10 mouse cellular contexts compared by ENCODE assay signal in genomic region chr12:101816810-101817209, GRCm38 (mm10). TPM values are rescaled to one million over a fixed set of nuclear protein-coding genes. Genes with fewer than 3 reads are reported as not detected.
A peak's percentile ranks its signal among the peaks of the same experiment; 100 is the strongest.
DNase-seq lines count a peak whose midpoint lies in the region; TF ChIP-seq lines count a peak whose summit lies in the region.
"Had no signal": no experiment of that assay in that cellular context is flagged by ENCODE, and none has a peak within 500 bp of the region (broad histone marks: within the 10 kb centered on the region; RNA-seq: fewer than 3 reads in every experiment).

No protein-coding gene starts in this region.

- peak; percentile 38 for TF ChIP-seq CTCF in heart, adult 2 months (IDR thresholded peaks at IDR 0.05)
- TF ChIP-seq CTCF in lung, adult 2 months (IDR thresholded peaks at IDR 0.05; ENCODE audit: insufficient read depth, low read length), result 0 out of 2 replicates have a peak, but pooled peaks have one; percentile 16

- no peak for TF ChIP-seq EP300 in heart, adult 2 months (IDR thresholded peaks at IDR 0.05; ENCODE audit: insufficient read depth, low read depth, low read length)

- H3K27ac ChIP-seq in heart, adult 2 months, result no peak overlapping the region
- no peak overlapping the region for H3K27ac ChIP-seq in heart, embryonic 10.5 days

- DNase-seq in heart, adult 2 months, result no peak
- DNase-seq in heart, embryonic 10.5 days (ENCODE audit: low spot score), result no peak
- DNase-seq in 3T3-L1 (ENCODE audit: low read depth, low spot score), result peak; percentile 75
- peak; percentile 57 for DNase-seq in embryo, embryonic 11 days
- no peak for DNase-seq in lung, adult 2 months
- no peak for DNase-seq in right cerebral cortex, postnatal 25 days
- no peak for DNase-seq in gastrocnemius, postnatal 25 days
- no peak for DNase-seq in heart, postnatal 10 days
- DNase-seq: heart, adult 18-20 months had no signal

- no peak overlapping the region for H3K9ac ChIP-seq in heart, adult 2 months (ENCODE audit: low read depth, low read length)

- peak overlapping the region; percentile 14 for H3K4me3 ChIP-seq in heart, adult 2 months
- H3K4me3 ChIP-seq in heart, embryonic 10.5 days, result no peak overlapping the region
- H3K4me3 ChIP-seq in lung, adult 2 months (replicated peaks; ENCODE audit: extremely low read depth, low read depth, low read length), result no peak overlapping the region

- no peaks in the 10 kb centered on the region for H3K36me3 ChIP-seq in heart, adult 2 months (ENCODE audit: control insufficient read depth, insufficient read depth, low read length)
- H3K36me3 ChIP-seq in heart, embryonic 10.5 days, result no peaks in the 10 kb centered on the region

- WGBS in heart, adult 2 months, result 49% methylated on average over 5 of the region's 5 CpGs
- WGBS in heart, embryonic 10.5 days, result 38% methylated on average over 5 of the region's 5 CpGs
- WGBS in lung, adult 2 months, result 49% methylated on average over 5 of the region's 5 CpGs

- no peaks in the 10 kb centered on the region; the same call in 1 of the 2 replicates for H3K27me3 ChIP-seq in heart, adult 2 months (ENCODE audit: control insufficient read depth, insufficient read depth, low read length)
- H3K27me3 ChIP-seq in heart, embryonic 10.5 days (ENCODE audit: insufficient read depth, poor library complexity, severe bottlenecking), result peaks cover 30% of the 10 kb centered on the region; the same call in 1 of the 2 replicates

- no peak for TF ChIP-seq POLR2A in heart, adult 2 months (IDR thresholded peaks at IDR 0.05; ENCODE audit: insufficient read depth, low read depth, low read length)
- TF ChIP-seq POLR2A in lung, adult 2 months (IDR thresholded peaks at IDR 0.05; ENCODE audit: borderline replicate concordance, extremely low read depth, low read depth, low read length), result no peak

- H3K4me1 ChIP-seq in heart, adult 2 months (ENCODE audit: control insufficient read depth, insufficient read depth, low read length), result peaks cover 6% of the 10 kb centered on the region
- H3K4me1 ChIP-seq in heart, embryonic 10.5 days, result peaks cover 15% of the 10 kb centered on the region
- H3K4me1 ChIP-seq in lung, adult 2 months (ENCODE audit: control insufficient read depth, insufficient read depth, low read length), result no peaks in the 10 kb centered on the region

- H3K9me3 ChIP-seq in heart, embryonic 10.5 days, result no peaks in the 10 kb centered on the region

- no peaks in the 10 kb centered on the region for H3K79me2 ChIP-seq in heart, adult 2 months (replicated peaks; ENCODE audit: control insufficient read depth, insufficient read depth, low read length)

- intact Hi-C loops in heart, adult 2 months (cut with DNase I), result loop anchor here (10.0 kb wide), 1 partner anchor 58 kb away; no protein-coding TSS in a partner anchor
- intact Hi-C loops in heart, postnatal 10 days (cut with DNase I), result loop anchor here (2.0 to 5.0 kb wide), 2 partner anchors 45 to 58 kb away; no protein-coding TSS in a partner anchor

RNA-seq across cellular contexts. Expression of gene Fbln5, which starts 2.0 kb away (rescaled TPM):
- 10 to 100 TPM; 23.4 to 26.9 TPM for total RNA-seq in heart, adult 2 months (2021)
- 40.4 and 60.4 TPM in 2 replicates for polyA plus RNA-seq in heart, adult 2 months (2012; rRNA removed)
- 4.1 and 7.9 TPM in 2 replicates for polyA plus RNA-seq in heart, embryonic 10.5 days (2016; fragmentation: Nextera tagmentation; extraction: Ambion mirVana)
- 126 and 133 TPM in 2 replicates for polyA plus RNA-seq in lung, adult 2 months (2012; rRNA removed)
- total RNA-seq in gastrocnemius, postnatal 25 days (2021), result 10 to 100 TPM; 17.7 to 18.9 TPM
- total RNA-seq in heart, postnatal 10 days (2021), result 10 to 100 TPM; 47.1 to 52.2 TPM
- total RNA-seq: neutrophil, adult 5-6 weeks had no signal

Comparison
In these comparisons a context has a peak if more than half of its experiments do, and no peak if none do; other contexts are left out.
1. DNase-seq: peak in 3T3-L1 (single experiment) and embryo, embryonic 11 days (single experiment); none in heart, adult 2 months (0 of 2), heart, embryonic 10.5 days (single experiment), lung, adult 2 months (single experiment), right cerebral cortex, postnatal 25 days (single experiment), gastrocnemius, postnatal 25 days (single experiment) and heart, postnatal 10 days (0 of 2).